Mouse (Mus musculus): ENCODE measurements around the gene Rhobtb1. TPM values are rescaled to one million over a fixed set of nuclear protein-coding genes. Genes with fewer than 3 reads are reported as not detected.

Gene Rhobtb1
- total RNA-seq, 2 experiments from 2014 or later: 6.3 to 8.3 TPM

GRCm38 (mm10) chr10:69268061-69268643 is 116.9 kb downstream of the Rhobtb1 start:
- DNase-seq (ENCODE audit: low spot score in 2 of 2): no peak

- DNase-seq (ENCODE audit: low spot score in 2 of 2): no peak
These were observed 120.2 kb downstream of the Rhobtb1 start for GRCm38 (mm10) chr10:69271436-69271835.

GRCm38 (mm10) chr10:69274275-69274674 is 123.0 kb downstream of the Rhobtb1 start:
- DNase-seq (ENCODE audit: low spot score in 2 of 2): no peak

- DNase-seq (ENCODE audit: low spot score in 2 of 2): no peak
These were observed 123.5 kb downstream of the Rhobtb1 start for GRCm38 (mm10) chr10:69274705-69275104.

GRCm38 (mm10) chr10:69275811-69276775 is 124.9 kb downstream of the Rhobtb1 start:
- no peak for DNase-seq (ENCODE audit: low spot score in 2 of 2)

GRCm38 (mm10) chr10:69276920-69277435 is 125.7 kb downstream of the Rhobtb1 start:
- no peak for DNase-seq (ENCODE audit: low spot score in 2 of 2)

GRCm38 (mm10) chr10:69278764-69279606 is 127.8 kb downstream of the Rhobtb1 start:
- no peak for DNase-seq (ENCODE audit: low spot score in 2 of 2)

GRCm38 (mm10) chr10:69279607-69279978 is 128.4 kb downstream of the Rhobtb1 start:
- DNase-seq (ENCODE audit: low spot score in 2 of 2): no peak

- no peak for DNase-seq (ENCODE audit: low spot score in 2 of 2)
These were observed 135.7 kb downstream of the Rhobtb1 start for GRCm38 (mm10) chr10:69286939-69287338.

- DNase-seq (ENCODE audit: low spot score in 2 of 2): no peak
These were observed 136.9 kb downstream of the Rhobtb1 start for GRCm38 (mm10) chr10:69288086-69288485.

GRCm38 (mm10) chr10:69288720-69289119 is 137.5 kb downstream of the Rhobtb1 start:
- DNase-seq (ENCODE audit: low spot score in 2 of 2): no peak

GRCm38 (mm10) chr10:69290736-69291135 is 139.5 kb downstream of the Rhobtb1 start:
- no peak for DNase-seq (ENCODE audit: low spot score in 2 of 2)

GRCm38 (mm10) chr10:69295919-69296318 is 144.7 kb downstream of the Rhobtb1 start:
- no peak for DNase-seq (ENCODE audit: low spot score in 2 of 2)

GRCm38 (mm10) chr10:69299985-69300384 is 148.8 kb downstream of the Rhobtb1 start:
- DNase-seq (ENCODE audit: low spot score in 2 of 2): no peak

- no peak for DNase-seq (ENCODE audit: low spot score in 2 of 2)
These were observed 151.4 kb downstream of the Rhobtb1 start for GRCm38 (mm10) chr10:69302667-69303066.

- DNase-seq (ENCODE audit: low spot score in 2 of 2): no peak
These were observed 153.6 kb downstream of the Rhobtb1 start for GRCm38 (mm10) chr10:69304819-69305218.

- DNase-seq (ENCODE audit: low spot score in 2 of 2): no peak
These were observed 154.4 kb downstream of the Rhobtb1 start for GRCm38 (mm10) chr10:69305600-69305999.

- peak; percentile 10 to 18 for DNase-seq (ENCODE audit: low spot score in 2 of 2)
These were observed 155.0 kb downstream of the Rhobtb1 start for GRCm38 (mm10) chr10:69306205-69306604.

GRCm38 (mm10) chr10:69307067-69307466 is 155.8 kb downstream of the Rhobtb1 start:
- DNase-seq (ENCODE audit: low spot score in 2 of 2): peak; percentile 64 to 66

- no peak for DNase-seq (ENCODE audit: low spot score in 2 of 2)
These were observed 157.9 kb downstream of the Rhobtb1 start for GRCm38 (mm10) chr10:69309109-69309508.

- no peak for DNase-seq (ENCODE audit: low spot score in 2 of 2)
These were observed 160.6 kb downstream of the Rhobtb1 start for GRCm38 (mm10) chr10:69311867-69312266.
